Mouse (Mus musculus) fat pad, adult 2 months (tissue): Measurements from ENCODE around the gene Mmp13.
"Not testable (repeated sequence)": the region's sequence is repeated elsewhere in the genome, so short reads cannot be mapped to it uniquely, and the experiment has no call there.

Source experiments
- DNase-seq: peaks from one replicate; pipeline ENCODE4 v3.0.0-alpha.2; 2011; ENCODE audit warnings: low read depth, low spot score; ENCODE audit errors: extremely low read depth

Gene Mmp13

DNA sequence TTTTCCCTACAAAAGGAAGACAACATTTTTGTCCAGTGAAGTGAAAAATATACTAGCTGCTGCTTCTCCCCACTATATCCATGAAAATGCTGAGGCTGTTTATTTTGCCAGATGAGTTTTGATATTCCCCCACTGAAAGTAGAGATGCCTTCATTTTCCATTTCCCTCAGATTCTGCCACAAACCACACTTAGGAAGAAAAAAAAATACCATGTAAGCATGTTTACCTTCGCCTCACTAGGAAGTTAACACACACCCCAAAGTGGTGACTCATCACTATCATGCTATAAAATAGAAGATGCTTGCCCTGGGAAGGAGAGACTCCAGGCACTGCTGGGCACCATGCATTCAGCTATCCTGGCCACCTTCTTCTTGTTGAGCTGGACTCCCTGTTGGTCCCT, at the start of gene Mmp13:
Mmp13 (plus strand) TSS at position 301 of the 400 bp plus-strand sequence.
- DNase-seq = no peak

DNA sequence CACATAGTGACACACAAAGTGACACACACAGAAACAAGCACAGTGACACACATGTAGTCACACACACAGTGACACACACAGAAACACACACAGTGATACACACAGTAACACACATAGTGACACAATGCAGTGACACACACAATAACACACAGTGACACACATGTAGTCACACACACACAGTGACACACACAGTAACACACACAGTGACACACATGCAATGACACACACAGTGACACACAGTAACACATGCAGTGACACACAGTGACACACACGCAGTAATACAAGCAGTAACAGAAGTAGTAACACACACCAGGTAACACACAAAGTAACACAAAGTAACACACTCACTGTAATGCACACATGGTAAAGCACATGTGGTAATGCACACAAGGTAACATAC, 33.7 kb upstream of the Mmp13 start:
- no peak for DNase-seq

DNA sequence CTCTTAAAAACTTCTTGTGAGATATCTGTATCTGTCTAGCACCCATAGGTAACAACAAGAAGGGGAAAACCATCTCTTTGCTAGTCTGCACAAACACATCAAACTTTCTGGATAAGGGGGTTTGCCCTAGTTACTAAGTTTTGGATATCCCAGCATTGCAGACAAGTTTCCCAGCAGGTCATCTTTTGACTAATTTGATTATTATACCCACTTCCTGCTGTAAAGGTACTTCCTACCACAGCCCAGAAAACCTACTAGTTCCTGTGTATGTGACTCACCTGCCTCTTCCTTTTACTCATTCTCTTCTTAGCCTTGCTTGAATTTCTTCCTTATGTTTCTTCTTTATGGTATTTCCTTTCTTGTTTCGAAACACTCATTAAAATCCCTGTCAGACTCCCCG, 32.3 kb upstream of the Mmp13 start:
- no peak for DNase-seq

GRCm38 (mm10) chr9:7252797-7253654, 19.3 kb upstream of the Mmp13 start:
- DNase-seq = peak; percentile 33

GRCm38 (mm10) chr9:7261667-7262066, 10.6 kb upstream of the Mmp13 start:
- no peak for DNase-seq

DNA sequence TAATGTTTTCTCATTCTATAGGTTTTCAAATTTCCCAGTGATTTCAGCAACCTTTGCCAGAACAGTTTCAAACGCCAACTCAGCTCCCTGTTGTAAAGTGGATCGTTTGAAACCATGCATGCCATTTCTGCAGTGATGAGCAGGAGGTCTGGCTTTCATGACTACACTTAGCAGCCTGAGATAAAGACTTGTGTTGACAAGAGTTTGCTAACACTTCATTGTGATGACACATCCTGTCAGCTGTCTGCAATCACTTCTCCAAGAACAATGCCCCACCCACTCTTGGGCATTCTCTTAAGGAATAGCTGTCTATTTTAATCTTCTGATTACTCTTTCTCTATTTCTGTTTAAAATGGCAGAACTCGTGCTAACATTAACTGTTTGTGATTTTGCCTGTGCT, 2.2 kb upstream of the Mmp13 start:
- no peak for DNase-seq

DNA sequence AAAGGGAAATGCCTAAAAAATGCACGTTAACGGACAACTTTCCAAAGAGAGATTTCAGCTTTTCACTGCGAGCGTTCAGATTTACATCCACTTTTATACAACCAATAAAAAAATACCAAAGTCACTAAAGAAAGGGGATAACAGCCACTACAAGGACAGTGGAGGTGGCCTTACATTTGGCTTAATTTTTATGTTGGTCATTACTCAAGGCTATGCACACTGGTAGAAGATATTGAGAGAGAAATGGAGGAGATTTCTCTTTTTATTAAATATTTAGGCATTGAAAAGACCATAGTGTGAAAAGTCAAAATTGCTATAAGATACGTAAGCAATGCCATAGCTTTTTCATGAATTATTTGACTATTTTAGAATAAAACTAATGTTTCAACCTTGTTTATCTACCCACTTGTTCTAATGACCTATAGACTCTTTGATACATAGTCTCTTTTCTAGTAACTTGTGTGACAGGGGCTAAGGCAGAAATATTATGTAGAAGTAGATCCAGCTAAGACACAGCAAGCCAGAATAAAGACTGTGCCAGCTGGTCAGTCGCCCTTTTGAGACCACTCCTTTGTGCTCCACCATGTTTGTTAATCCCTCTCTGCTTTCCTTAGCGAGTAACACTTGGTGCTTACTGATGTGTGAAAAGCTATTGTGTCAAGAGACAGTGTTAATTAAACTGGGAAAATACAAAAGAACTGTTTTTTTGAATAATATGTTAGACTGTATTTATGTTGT, 10.4 kb downstream of the Mmp13 start:
- no peak for DNase-seq

DNA sequence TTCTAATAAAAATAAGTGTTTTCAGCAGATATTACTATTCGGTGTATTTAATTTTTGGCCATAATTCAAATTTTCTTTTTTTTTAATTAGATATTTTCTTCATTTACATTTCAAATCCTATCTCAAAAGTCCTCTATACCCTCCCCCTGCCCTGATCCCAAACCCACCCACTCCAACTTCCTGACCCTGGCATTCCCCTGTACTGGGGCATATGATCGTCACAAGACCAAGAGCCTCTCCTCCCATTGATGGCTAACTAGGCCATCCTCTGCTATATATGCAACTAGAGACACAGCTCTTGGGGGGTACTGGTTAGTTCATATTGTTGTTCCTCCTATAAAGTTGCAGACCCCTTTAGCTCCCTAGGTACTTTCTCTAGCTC, 11.0 kb downstream of the Mmp13 start:
- DNase-seq = not testable (repeated sequence)

GRCm38 (mm10) chr9:7289501-7289900, 17.2 kb downstream of the Mmp13 start:
- DNase-seq = no peak

- DNase-seq = no peak
Measured at GRCm38 (mm10) chr9:7289901-7290300, 17.6 kb downstream of the Mmp13 start.

DNA sequence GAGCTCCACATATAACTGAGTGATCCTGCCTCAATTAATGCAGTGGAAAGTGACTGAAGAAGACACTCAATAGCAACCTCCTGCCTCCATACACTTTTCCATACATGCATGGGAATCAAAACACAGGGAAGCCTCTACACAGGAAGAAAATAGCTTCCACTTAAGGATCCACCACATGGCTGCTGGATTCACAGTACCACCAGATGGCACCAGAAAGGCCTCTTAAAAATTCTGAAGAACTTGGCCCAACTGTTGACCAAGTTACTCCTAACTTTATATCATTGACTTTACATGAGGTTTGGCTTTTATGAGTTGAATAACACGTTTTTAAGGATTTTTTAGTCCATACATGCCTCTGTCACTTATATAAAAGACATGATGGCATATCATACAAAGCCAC, 19.8 kb downstream of the Mmp13 start:
- DNase-seq = no peak

GRCm38 (mm10) chr9:7331847-7332246, 59.5 kb downstream of the Mmp13 start:
- DNase-seq = no peak
